Mouse (Mus musculus) megakaryocyte, embryonic 14.5 days (primary cell): ENCODE measurements around the gene Slc22a1.

ENCODE experiments used
- FLI1 ChIP-seq: IDR thresholded peaks from 2 replicates; pipeline ENCODE4 v1.6.1; 2012; ENCODE audit warnings: low read length, inconsistent platforms, mixed read lengths
- GATA1 ChIP-seq: IDR thresholded peaks from 3 replicates; pipeline ENCODE4 v1.6.1; 2012; ENCODE audit warnings: mixed read lengths, low read length, inconsistent platforms, borderline replicate concordance

DNA sequence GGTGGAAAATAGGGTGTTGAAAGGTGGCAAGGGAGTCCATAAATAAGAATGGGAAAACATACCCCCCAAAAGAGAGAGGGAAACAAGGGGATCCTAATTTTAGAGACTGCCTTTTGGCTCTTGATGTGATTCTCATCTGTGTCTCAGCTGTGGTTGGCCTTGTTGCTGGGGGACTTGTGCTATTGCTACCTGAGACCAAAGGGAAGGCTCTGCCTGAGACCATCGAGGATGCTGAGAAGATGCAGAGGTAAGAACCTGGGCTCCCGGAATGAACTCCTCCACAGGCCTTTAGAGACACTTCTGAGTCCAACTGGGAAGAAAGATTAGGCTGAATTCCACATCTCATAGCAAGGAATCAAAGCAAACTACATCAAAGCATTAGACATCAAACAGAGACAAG is 56.0 kb downstream of the Slc22a1 start:
- TF ChIP-seq GATA1: no peak
- no peak for TF ChIP-seq FLI1
